Mouse (Mus musculus) monocyte, adult 5-6 weeks (primary cell): ENCODE results near the gene Olfr944. TPM values are rescaled to one million over a fixed set of nuclear protein-coding genes. Genes with fewer than 3 reads are reported as not detected.

Experiments
- ATAC-seq: fragments of 153-309, 156-312 bp; replicated peaks from 2 replicates; pipeline ENCODE4 v1.8.0; 2017; ENCODE audit warnings: mild to moderate bottlenecking; ENCODE audit not compliant: low TSS enrichment, insufficient number of reproducible peaks, severe bottlenecking, poor library complexity, low FRiP score
- total RNA-seq: library from RNA; stranded (forward); fragments of 200-1000, 200-491, 200-594 nt; gene quantifications from 3 replicates; pipeline ENCODE4 v1.2.3, GENCODE M21; 2017

Olfr944 gene
- total RNA-seq: not detected in 3 replicates

DNA sequence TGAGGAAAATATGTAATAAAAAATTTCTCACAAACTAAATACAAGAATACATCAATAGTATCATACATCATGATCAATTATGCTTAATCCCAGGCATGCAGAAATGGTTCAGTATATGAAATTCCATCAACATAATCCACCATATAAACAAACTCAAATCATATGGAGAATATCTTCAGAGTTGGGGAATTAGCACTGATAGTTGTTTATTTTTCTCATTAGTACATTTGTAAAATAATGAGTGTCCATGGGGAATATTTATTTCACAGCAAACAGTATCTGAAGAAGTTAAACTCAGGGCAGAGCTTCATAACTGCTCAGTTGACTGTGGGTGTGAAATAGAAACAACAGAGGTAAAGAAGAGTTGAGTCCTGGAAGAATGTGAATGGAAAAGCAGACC lies at the start of gene Olfr944:
Olfr944 (plus strand) TSS at position 301 of the 400 bp plus-strand sequence.
- no peak for ATAC-seq

DNA sequence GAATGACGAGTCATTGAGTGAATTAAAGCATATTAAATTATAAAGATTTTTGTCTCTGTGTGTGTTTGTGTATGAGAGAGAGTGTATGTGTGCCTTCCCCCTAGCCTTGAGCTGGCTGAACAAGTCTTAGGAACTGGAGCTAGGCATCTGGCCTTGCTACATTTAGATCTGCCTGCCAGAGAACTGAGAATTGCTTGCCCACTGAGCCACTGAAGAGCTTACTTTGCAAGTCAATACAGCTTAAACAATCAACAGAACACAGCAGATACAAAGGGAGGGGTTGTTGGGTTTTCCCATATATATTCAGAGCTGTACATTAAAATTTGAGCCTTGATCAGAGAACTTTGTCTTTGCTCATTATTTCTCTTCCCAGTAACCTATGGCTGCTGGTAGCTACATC lies 49.3 kb upstream of the Olfr944 start:
- ATAC-seq: no peak

DNA sequence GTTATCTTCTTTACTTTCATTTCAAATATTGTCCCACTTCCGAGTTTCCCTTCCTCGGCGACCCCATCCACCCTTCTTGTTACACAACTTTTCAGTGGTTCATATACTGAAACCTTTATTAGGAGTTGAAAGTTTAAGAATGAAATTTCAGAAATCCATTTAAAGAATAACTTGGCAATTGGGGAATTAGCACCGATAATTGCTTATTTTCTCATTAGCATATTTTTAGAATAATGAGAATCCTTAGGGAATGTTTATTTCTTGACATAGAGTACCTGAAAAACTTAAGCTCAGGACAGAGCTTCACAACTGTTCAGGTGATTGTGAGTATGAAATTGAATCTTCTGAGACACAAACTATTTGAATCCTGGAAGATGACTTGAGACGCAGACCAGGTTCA lies 35.7 kb upstream of the Olfr944 start, which contains the start of gene Olfr943:
Olfr943 (plus strand) TSS at position 301 of the 400 bp plus-strand sequence.
- ATAC-seq: no peak

DNA sequence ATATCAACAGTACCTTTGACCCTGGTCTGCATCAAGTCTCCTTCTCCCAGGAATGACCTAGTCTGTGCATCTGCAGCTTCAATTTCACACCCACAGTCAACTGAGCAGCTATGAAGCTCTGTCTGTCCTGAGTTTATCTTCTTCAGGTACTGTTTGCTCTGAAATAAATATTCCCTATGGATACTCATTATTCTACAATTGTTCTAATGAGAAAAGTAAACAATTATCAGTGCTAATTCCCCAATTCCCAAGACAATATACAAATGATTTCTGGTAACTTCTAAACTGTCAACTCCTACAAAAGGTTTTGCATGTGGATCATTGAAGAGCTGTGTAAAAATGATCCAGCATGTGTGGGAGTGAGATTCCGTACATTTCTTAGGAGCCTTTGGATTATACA lies 48.2 kb downstream of the Olfr944 start, which contains the start of gene Olfr1537:
Olfr1537 (minus strand) TSS at position 101 of the 400 bp plus-strand sequence.
- ATAC-seq: no peak

Other genes starting within 250 kb of the Olfr944 start
- gene Olfr933, start 229.6 kb upstream of the Olfr944 start, total RNA-seq: not detected in 3 replicates
- not detected in 3 replicates for gene Olfr934, start 213.6 kb upstream of the Olfr944 start, total RNA-seq
- gene Olfr935, start 202.2 kb upstream of the Olfr944 start, total RNA-seq: 2.0 TPM in 1 of 3 replicates, not detected in the others
- not detected in 3 replicates for gene Olfr146, start 178.5 kb upstream of the Olfr944 start, total RNA-seq
- not detected in 3 replicates for gene Olfr937, start 137.0 kb upstream of the Olfr944 start, total RNA-seq
- not detected in 3 replicates for gene Olfr938, start 123.0 kb upstream of the Olfr944 start, total RNA-seq
- gene Olfr27, start 73.8 kb upstream of the Olfr944 start, total RNA-seq: not detected in 3 replicates
- not detected in 3 replicates for gene Olfr943, start 35.6 kb upstream of the Olfr944 start, total RNA-seq
- not detected in 3 replicates for gene Olfr1537, start 48.1 kb downstream of the Olfr944 start, total RNA-seq
- 0.53 TPM in 1 of 3 replicates, not detected in the others for gene Olfr945, start 74.9 kb downstream of the Olfr944 start, total RNA-seq
- not detected in 3 replicates for gene Olfr948, start 124.1 kb downstream of the Olfr944 start, total RNA-seq
- gene Olfr951, start 185.5 kb downstream of the Olfr944 start, total RNA-seq: not detected in 3 replicates
- gene Olfr952, start 225.2 kb downstream of the Olfr944 start, total RNA-seq: not detected in 3 replicates